Mouse (Mus musculus) left cerebral cortex, adult 9 months (tissue): Measurements from ENCODE around the gene Dnaja1.

Source experiments
- DNase-seq, 2 experiments: peaks; one replicate each; pipeline ENCODE4 v3.0.0; 2022; ENCODE audit warnings: low spot score in 2 of 2

Dnaja1 gene

GRCm38 (mm10) chr4:40735351-40735750 is 13.4 kb downstream of the Dnaja1 start:
- no peak for DNase-seq

DNA sequence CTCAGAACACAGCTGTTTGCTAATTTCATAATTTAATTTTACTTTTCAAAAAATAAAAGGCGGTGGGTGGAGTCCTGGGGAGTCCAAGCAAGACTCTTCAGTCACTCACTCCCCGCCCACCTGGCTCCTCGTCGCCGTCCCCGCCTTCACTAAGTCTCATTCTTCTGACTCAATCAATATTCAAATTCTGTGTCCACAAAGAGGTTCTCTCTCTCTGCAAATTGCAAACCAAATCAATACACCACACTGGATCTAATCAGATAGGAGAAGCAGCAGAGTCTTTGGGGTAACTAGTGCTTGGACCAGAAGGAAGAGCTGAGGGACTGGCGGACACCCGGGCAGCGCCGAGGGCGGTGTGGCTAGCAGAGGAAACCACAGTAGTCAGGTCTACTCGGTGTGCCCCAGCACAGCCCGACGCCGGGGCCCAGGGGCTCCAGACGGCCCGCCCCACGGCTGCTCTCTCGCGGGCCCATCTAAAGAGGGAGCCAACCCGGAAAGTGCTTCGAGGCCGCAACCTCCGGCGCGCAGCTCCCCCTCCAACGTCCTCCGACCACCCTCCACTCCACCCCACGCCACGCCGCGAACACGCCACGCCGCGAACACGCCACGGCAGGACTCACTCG is 35.3 kb downstream of the Dnaja1 start:
- DNase-seq: no peak

- DNase-seq: peak; percentile 92 to 96
Measured at GRCm38 (mm10) chr4:40757780-40758420, 36.0 kb downstream of the Dnaja1 start, which contains the start of gene Smu1. TSS of gene Smu1 (minus strand) at chr4:40757923.

DNA sequence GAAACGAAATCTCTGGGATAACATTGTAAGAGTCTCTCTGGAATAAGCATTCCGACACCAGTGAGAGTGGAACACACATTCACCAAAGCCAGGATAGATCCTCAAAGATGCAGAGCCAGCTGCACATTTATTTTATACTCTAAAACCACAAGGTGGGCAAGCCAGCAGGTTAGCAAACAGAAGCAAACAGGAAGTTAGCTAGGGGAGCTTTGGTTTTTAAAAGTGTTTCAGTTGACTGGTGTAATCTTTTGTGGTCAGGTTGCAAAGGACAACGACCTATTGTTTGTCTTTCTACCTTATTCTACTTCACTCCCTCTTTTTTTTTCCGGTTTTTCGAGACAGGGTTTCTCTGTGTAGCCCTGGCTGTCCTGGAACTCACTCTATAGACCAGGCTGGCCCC is 37.9 kb downstream of the Dnaja1 start:
- no peak for DNase-seq

DNA sequence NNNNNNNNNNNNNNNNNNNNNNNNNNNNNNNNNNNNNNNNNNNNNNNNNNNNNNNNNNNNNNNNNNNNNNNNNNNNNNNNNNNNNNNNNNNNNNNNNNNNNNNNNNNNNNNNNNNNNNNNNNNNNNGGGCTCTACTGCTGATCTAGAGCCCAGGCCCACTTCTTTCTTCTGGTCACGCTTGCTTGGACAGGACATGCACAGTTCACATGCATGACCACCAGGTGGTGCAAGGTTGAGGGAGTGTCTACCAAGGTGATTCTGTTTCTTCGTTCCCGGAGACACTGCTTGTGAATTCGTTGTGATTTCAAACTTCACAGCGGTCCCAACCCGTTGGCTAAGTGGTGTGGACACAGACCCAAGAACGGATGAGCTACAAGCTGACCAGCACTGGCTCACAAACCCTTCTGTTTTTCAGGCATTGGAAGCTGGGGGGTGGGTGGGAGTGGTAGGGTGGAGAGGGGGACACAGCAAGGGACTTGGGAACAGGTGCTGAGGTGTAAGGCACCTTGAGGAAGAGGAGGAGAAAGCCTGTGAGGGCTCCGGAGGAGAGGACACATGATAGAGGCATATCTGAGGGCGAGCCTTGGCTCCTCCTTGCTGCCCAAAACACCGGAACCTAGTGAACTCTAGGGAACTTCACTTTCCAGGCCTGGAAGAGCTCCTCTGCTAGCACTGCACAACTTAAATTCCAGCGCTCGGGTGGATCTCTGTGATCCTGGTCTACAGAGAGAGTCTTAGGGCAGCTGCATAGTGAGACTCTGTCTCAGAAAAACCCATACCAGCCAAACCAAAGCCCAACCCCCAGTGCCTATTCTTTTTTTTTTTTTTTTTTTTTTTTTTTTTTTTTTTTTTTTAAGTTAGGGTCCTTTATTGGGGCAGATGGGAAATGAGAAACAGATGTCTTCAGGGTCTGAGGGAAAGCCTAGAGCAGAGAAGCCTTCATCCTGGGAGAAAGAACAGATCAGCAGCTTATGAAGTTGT is 52.6 kb downstream of the Dnaja1 start:
- peak in 1 of 2 experiments; percentile 60 for DNase-seq

GRCm38 (mm10) chr4:40776416-40776815 is 54.5 kb downstream of the Dnaja1 start:
- no peak for DNase-seq

GRCm38 (mm10) chr4:40777116-40777515 is 55.2 kb downstream of the Dnaja1 start:
- no peak for DNase-seq

- DNase-seq: no peak
Measured at GRCm38 (mm10) chr4:40778656-40779055, 56.7 kb downstream of the Dnaja1 start.

- no peak for DNase-seq
Measured at GRCm38 (mm10) chr4:40781143-40781542, 59.2 kb downstream of the Dnaja1 start.

- no peak for DNase-seq
Measured at GRCm38 (mm10) chr4:40781797-40782495, 60.0 kb downstream of the Dnaja1 start.

- no peak for DNase-seq
Measured at GRCm38 (mm10) chr4:40783049-40783448, 61.1 kb downstream of the Dnaja1 start.

DNA sequence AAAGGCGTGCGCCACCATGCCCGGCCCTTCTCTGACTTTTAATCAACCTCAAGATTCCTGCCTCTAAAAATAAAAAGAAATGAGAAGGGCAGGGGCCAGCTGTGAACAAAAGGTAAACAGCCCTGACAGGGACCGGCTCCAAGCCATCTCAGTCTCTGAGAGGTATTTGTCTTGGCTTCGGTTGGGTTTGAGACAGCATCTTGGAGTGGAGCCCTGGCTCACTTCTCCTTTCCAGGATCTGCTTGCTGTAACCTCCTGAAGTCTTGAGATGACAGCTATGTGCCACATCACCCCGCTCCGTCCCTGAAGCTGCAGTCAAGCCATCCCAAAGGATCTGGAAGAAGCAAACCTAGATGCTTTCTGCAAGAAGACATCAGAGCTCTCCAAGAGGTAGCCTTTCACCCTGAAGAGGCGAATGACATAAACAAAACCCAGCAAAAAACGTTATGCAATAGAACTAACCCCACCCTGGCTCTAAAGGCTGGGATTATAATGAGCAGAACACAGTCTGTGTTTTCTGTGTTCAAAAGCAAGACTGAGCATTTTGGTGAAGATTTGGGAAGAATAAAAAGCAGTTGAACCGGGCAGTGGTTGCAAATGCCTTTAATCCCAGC is 62.7 kb downstream of the Dnaja1 start:
- DNase-seq: no peak

DNA sequence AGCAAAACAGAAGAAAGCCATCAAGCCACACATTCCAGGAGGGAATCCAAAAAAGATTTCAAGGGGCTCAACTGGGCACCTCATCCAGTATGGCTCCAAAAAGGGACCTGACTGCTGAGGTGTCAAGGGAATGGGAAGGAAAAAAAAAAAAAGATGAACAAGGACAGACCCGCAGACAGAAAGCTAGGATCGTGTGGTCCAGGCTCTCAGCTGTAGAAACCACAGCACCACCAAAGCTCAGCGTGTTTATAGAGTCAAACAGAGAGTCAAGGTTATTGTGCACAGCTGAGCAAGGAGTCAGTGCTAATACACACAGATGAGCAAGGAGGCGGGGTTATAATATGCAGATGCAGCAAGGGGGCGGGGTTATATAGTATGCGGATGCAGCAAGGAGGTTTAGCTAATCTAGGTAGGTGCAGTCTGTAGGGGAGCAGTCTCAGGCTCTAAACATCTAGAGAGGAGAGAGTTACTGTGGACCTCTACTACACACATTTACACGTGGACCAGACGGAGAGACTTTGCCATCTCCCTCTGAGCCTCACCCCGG is 63.7 kb downstream of the Dnaja1 start:
- no peak for DNase-seq

GRCm38 (mm10) chr4:40786578-40786977 is 64.6 kb downstream of the Dnaja1 start:
- DNase-seq: no peak
